Mouse (Mus musculus): ENCODE measurements around the gene Rps21. TPM values are rescaled to one million over a fixed set of nuclear protein-coding genes. Genes with fewer than 3 reads are reported as not detected.
A peak's percentile ranks its signal among the peaks of the same experiment; 100 is the strongest.

The Rps21 gene
- polyA plus RNA-seq, 1 experiment from 2014 or later = 560 TPM

DNA sequence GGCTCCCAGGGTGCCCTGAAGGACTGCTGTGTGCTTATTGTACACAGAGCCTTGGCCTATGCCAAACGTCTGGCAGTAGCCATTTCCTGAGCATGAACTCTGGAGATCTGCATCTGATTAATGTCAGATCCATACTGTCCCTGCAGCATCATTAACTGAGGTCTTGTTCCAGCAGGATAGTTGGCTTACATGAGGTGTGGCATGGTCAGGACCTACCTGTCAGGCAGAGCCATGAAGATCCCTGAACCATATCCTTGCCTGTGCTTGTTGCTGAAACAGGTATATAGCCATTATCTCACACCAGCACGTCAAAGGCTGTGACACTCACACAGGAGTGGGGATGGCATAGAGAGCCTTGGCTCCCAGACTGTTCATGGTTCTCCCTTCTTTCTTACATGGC is 10.8 kb downstream of the Rps21 start:
- H3K4me1 ChIP-seq = peaks cover 28% of the 10 kb centered on the region
- WGBS = 74% methylated on average over 2 of the region's 2 CpGs
- H3K27ac ChIP-seq = no peak overlapping the region; the same call in 1 of the 2 replicates
- H3K36me3 ChIP-seq (replicated peaks) = peaks cover 70% of the 10 kb centered on the region
- DNase-seq (ENCODE audit: extremely low spot score, low spot score) = no peak
- no peaks in the 10 kb centered on the region for H3K27me3 ChIP-seq (ENCODE audit: poor library complexity, severe bottlenecking)
- H3K4me3 ChIP-seq = no peak overlapping the region
- no peaks in the 10 kb centered on the region for H3K9me3 ChIP-seq

DNA sequence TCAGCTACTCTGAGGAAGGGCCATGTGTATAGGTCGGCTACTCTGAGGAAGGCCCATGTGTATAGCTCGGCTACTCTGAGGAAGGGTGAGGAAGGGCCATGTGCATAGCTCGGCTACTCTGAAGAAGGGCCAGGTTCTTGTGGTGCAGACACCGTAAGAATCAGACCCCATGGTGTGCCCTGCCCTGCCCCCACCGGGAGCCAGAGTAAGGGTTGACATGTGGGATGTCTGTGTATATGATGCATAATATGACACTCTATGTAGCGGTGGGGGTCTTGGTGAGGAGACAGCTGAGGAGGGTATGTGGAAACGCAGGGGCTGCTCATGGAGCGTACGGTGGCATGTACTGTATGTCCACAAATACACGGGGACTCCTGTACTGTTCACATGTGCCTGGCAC is 12.2 kb downstream of the Rps21 start:
- H3K27me3 ChIP-seq (ENCODE audit: poor library complexity, severe bottlenecking) = peaks cover 6% of the 10 kb centered on the region
- no peak overlapping the region for H3K27ac ChIP-seq
- peaks cover 56% of the 10 kb centered on the region for H3K36me3 ChIP-seq (replicated peaks)
- peaks cover 36% of the 10 kb centered on the region for H3K4me1 ChIP-seq
- no peak overlapping the region for H3K4me3 ChIP-seq
- no peak for DNase-seq (ENCODE audit: extremely low spot score, low spot score)
- H3K9me3 ChIP-seq = no peaks in the 10 kb centered on the region
- 89% methylated on average over 10 of the region's 10 CpGs for WGBS

DNA sequence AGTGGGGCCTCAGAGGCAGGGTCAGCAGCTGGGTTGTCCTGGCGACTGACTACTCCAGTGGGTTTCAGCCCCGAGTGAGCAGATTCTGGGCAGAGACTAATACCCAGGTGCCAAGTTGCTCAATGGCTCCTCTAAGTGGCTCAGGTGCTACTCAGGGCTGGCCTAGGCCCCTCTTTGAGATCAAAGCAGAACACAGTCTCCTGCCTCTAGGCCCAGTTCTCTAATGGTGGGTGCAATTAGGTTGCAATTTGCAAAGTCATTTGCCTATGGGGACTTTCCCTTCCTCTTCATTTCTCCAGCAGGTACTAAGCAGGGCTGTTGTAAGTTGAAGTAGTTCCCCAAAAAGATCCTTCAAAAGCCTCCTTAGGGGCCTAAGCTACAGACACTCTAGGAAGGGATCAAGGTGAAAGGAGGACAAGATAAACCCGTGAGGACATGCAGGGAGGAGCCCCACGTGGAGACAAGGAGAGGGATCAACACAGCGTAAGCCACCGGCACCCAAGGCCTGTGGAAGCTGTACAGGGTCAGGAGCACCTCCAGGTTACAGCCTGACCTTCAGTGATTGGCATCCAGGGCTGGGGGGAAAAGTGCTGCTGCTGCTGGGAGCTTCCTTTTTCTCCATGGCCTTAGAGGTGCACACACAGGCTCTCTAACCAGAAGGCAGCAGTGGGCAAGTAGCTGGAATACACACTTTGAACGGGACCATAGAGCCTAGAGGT is 13.5 kb downstream of the Rps21 start:
- peaks cover 19% of the 10 kb centered on the region for H3K27me3 ChIP-seq (ENCODE audit: poor library complexity, severe bottlenecking)
- H3K27ac ChIP-seq = no peak overlapping the region
- 86% methylated on average over 7 of the region's 7 CpGs for WGBS
- no peak overlapping the region for H3K4me3 ChIP-seq
- peaks cover 51% of the 10 kb centered on the region for H3K36me3 ChIP-seq (replicated peaks)
- no peaks in the 10 kb centered on the region for H3K9me3 ChIP-seq
- no peak for DNase-seq (ENCODE audit: extremely low spot score, low spot score)
- peaks cover 36% of the 10 kb centered on the region for H3K4me1 ChIP-seq

DNA sequence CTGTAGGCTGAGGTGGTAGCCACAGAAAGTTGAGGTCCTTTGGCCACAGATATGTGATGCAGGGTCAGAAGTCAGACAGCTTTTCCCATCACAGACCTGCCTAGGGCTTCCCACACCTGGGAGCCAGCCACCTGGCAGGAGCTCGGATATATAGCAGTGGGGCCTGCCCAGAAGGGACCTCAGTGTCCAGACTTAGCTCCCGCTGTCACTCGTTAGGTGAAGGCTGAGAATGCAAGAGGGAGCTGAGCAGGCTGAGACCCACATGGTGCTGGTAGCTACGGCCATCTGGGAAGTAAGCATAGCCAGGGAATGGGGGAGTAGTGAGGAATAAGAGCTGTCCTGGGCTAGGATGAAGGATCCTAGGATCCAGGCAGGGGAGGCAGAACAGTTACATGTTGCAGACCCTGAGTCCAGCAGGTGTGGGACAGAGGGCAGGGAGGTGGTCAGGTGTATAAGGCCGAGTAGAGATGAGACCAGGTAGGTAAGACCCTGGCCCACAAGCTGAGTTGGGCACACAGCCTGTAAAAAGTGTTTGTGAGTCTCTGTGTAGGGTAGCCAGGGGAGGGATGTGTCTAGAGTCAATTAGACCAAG is 14.7 kb downstream of the Rps21 start:
- peaks cover 42% of the 10 kb centered on the region for H3K36me3 ChIP-seq (replicated peaks)
- H3K27me3 ChIP-seq (ENCODE audit: poor library complexity, severe bottlenecking) = peaks cover 19% of the 10 kb centered on the region
- H3K4me3 ChIP-seq = peak overlapping the region; percentile 86
- 73% methylated on average over 5 of the region's 5 CpGs for WGBS
- H3K27ac ChIP-seq = no peak overlapping the region
- H3K9me3 ChIP-seq = no peaks in the 10 kb centered on the region
- DNase-seq (ENCODE audit: extremely low spot score, low spot score) = no peak
- peaks cover 47% of the 10 kb centered on the region for H3K4me1 ChIP-seq

DNA sequence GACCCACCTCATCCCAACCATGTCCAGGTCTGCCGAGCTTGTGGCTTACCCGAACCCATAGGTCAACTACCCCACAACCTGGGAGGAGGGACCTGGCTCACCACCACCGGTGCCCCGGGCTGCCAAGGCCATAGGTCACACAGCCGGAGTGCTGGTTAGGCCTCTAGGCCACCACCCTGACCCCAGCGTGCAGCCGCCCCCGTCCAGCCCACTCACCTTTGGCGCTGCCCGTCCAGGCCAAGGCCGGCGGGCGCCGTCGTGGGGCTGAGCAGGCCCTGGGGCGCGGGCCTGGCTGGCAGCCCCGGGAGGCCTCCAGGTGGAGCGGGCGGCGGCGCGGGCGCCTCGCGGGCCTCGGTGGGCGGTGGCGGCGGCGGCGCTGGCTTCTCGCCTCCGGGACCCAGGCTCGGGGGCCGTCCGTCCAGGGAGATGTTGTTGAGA is 15.7 kb downstream of the Rps21 start:
- no peaks in the 10 kb centered on the region for H3K9me3 ChIP-seq
- H3K27me3 ChIP-seq (ENCODE audit: poor library complexity, severe bottlenecking) = peaks cover 21% of the 10 kb centered on the region
- under 1% methylated on average over 36 of the region's 37 CpGs for WGBS
- H3K36me3 ChIP-seq (replicated peaks) = peaks cover 33% of the 10 kb centered on the region
- peak; percentile 44 for DNase-seq (ENCODE audit: extremely low spot score, low spot score)
- H3K4me1 ChIP-seq = peaks cover 47% of the 10 kb centered on the region
- H3K4me3 ChIP-seq = peak overlapping the region; percentile 86
- H3K27ac ChIP-seq = peak overlapping the region; percentile 93

DNA sequence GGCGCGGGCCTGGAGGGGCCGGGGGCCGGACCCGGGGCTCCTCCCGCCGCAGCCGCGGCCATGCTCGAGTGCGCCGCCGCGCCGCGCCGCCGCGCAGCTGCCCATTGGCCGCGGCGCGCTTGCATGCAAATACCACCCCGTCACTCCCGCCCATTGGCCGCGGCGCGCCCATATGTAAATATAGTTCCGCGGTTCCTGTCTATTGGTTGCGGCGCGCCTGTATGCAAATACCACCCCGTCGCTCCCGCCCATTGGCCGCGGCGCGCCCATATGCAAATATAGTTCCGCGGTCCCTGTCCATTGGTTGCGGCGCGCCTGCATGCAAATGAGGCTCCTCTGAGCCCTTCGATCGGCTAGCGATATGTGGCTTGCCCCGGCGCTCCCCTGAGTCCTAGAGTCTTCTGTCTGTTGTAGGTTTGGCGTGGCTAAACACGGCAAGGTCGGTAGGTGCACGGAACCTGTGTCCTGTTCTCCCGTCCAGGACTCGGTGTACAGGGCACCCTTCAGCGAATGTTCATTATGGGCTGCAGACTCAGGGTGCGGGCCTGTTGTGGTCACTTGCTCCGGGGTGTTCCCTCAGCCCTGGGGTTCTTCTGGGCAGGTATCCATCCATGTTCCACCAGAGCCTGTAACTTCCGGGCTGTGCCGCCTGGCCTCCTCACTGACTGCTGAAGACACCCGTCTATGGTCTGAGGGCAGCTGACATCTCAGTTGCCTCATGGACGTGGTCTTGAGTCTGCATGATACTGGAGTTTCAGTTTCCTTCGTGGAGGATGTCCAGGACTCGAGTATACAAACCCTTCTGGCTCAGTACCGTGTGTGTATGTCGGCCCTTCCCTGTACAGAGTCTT is 16.4 kb downstream of the Rps21 start, which contains the start of gene Cables2:
TSS of gene Cables2 (minus strand) at position 103 of the 851 bp plus-strand sequence.
- peaks cover 47% of the 10 kb centered on the region for H3K4me1 ChIP-seq
- H3K36me3 ChIP-seq (replicated peaks) = peaks cover 26% of the 10 kb centered on the region
- DNase-seq (ENCODE audit: extremely low spot score, low spot score) = peak; percentile 96
- H3K27me3 ChIP-seq (ENCODE audit: poor library complexity, severe bottlenecking) = peaks cover 27% of the 10 kb centered on the region
- peak within 1 kb of the TSS; percentile 93 for H3K27ac ChIP-seq
- WGBS = 7% methylated on average over 68 of the region's 68 CpGs
- H3K9me3 ChIP-seq = no peaks in the 10 kb centered on the region
- peak within 1 kb of the TSS; percentile 86 for H3K4me3 ChIP-seq

DNA sequence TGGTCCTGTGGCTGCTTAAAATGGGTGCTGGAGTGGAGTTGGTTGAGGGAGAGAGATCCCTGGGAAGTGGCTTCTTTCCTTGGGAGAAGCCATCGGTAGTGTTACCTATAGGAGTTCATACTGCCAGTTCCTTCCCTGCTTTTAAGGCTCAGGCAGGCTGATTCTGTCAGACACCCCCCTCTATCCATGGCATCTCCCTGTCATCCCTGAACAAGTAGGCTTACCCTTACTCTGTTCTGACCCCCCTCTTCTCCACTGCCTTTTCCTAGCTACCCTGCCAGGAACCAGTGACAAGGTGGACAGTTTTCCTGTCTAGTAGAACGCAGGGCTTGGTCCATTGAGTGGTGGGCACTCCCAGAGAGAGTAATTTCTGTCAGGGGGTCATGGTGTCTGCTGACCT is 17.3 kb downstream of the Rps21 start:
- H3K4me1 ChIP-seq = peaks cover 47% of the 10 kb centered on the region
- no peak overlapping the region for H3K27ac ChIP-seq
- 93% methylated on average over 2 of the region's 2 CpGs for WGBS
- no peak for DNase-seq (ENCODE audit: extremely low spot score, low spot score)
- H3K36me3 ChIP-seq (replicated peaks) = peaks cover 18% of the 10 kb centered on the region
- peaks cover 27% of the 10 kb centered on the region for H3K27me3 ChIP-seq (ENCODE audit: poor library complexity, severe bottlenecking)
- no peaks in the 10 kb centered on the region for H3K9me3 ChIP-seq
- no peak overlapping the region for H3K4me3 ChIP-seq

DNA sequence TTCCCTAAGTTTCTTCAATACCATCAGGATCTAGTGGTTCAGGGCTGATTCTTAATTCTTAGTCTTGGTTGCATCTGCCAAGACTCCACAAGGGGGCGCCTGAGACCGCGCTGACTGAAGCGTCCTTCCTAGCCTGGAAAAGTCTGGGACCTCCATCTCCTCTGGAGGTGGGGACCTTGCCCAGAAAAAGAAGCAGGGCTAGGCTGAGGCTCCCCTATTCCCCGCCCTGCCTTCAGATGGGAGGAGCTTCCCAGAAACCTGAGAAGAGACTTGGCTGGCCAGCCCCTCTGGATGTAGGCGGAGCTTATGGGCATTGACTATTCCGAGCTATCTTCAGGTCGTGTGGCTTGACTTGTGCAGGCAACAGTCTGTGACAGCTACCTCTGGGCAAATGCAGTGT is 18.7 kb downstream of the Rps21 start:
- Histone ChIP-seq H3K27me3 (ENCODE audit: poor library complexity, severe bottlenecking) (peaks cover 27% of the 10 kb centered on the region), H3K36me3 (replicated peaks) (peaks cover 6% of the 10 kb centered on the region), H3K27ac (peak overlapping the region; percentile 21; the same call in 1 of the 2 replicates), H3K4me3 (no peak overlapping the region; the same call in 1 of the 2 replicates), H3K9me3 (no peaks in the 10 kb centered on the region), H3K4me1 (peaks cover 41% of the 10 kb centered on the region)
- WGBS = under 1% methylated on average over 8 of the region's 8 CpGs
- peak; percentile 86 for DNase-seq (ENCODE audit: extremely low spot score, low spot score)

DNA sequence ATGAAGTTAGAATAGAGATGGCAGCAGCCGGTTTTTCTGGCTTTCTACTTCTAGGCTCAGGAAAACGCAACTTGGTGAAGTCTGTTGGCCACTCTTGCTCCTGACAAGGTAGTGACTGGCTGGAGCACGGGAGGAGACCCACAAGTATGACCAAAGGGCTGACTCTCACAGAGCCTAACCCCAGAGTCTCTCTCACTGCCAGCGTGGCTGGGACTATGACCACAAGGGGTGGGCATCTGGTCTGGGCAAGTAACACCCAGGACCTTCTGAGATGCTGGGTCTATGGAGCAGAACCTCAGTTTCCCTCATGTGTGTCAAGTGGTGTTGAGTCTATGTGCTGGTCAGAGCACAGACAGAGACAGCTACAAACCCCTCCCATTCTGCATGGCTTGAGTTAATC is 19.2 kb downstream of the Rps21 start:
- no peak for DNase-seq (ENCODE audit: extremely low spot score, low spot score)
- WGBS = 55% methylated on average over 4 of the region's 4 CpGs
- peaks cover 27% of the 10 kb centered on the region for H3K27me3 ChIP-seq (ENCODE audit: poor library complexity, severe bottlenecking)

DNA sequence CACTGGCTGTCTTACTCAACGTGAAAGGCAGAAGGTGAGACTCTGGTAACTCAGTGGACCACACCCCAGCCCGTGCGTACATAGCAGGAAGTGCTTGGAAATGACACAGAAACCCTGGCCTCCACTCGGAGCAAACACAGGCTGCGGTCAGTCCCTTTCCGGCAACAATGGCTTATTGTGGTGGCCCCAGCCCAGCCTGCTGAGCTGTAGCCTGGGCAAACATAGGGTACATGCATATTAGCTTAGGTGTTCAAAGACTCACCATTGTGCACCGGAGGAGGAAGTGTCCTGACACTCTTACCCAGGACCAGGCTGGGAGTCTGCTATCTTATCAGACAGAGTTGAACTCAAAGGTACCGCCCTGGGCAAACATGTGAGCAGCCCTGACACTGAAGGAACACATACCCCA is 19.7 kb downstream of the Rps21 start:
- no peak for DNase-seq (ENCODE audit: extremely low spot score, low spot score)
- Histone ChIP-seq H3K27me3 (ENCODE audit: poor library complexity, severe bottlenecking) (peaks cover 27% of the 10 kb centered on the region), H3K27ac (no peak overlapping the region), H3K4me1 (peaks cover 30% of the 10 kb centered on the region), H3K36me3 (replicated peaks) (no peaks in the 10 kb centered on the region), H3K4me3 (no peak overlapping the region), H3K9me3 (no peaks in the 10 kb centered on the region)
- WGBS = 72% methylated on average over 8 of the region's 8 CpGs

More for the DNA sequence above, 19.2 kb downstream of the Rps21 start:
- Histone ChIP-seq H3K4me3 (no peak overlapping the region), H3K36me3 (replicated peaks) (0 out of 2 replicates have a peak, but pooled peaks cover 2% of the 10 kb centered on the region), H3K9me3 (no peaks in the 10 kb centered on the region), H3K27ac (0 out of 2 replicates have a peak overlapping the region, but pooled peaks have one; percentile 21), H3K4me1 (peaks cover 35% of the 10 kb centered on the region)

DNA sequence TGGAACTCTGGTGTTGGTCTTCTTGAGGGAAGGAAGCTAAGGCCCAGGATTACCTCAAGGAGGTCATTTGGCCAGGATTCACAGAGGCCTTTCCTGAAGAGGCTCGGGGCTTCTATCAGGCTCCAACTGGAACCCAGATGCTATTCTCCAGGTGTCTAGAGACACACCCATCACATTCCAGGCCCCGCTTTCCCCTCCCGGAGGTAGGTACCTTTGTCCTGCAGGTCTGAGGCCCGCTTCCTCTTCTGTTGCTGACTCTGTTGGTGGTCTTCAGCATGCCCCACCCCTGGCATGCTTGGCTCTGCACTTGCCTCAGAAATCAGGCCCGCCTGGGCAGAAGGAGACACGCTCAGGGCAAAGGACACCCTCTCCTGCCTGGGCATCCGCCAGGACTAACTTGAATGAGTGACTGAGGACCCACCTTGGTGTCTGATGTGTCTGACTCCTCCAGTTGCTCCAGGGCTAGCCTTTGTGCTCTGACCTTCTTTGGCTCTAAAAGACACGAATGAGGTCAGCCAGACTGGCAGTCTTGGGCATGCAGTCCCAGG is 20.7 kb downstream of the Rps21 start:
- Histone ChIP-seq H3K4me3 (no peak overlapping the region), H3K4me1 (peaks cover 20% of the 10 kb centered on the region), H3K9me3 (no peaks in the 10 kb centered on the region), H3K27ac (no peak overlapping the region), H3K27me3 (ENCODE audit: poor library complexity, severe bottlenecking) (peaks cover 27% of the 10 kb centered on the region), H3K36me3 (replicated peaks) (no peaks in the 10 kb centered on the region)
- no peak for DNase-seq (ENCODE audit: extremely low spot score, low spot score)
- 68% methylated on average over 8 of the region's 8 CpGs for WGBS

DNA sequence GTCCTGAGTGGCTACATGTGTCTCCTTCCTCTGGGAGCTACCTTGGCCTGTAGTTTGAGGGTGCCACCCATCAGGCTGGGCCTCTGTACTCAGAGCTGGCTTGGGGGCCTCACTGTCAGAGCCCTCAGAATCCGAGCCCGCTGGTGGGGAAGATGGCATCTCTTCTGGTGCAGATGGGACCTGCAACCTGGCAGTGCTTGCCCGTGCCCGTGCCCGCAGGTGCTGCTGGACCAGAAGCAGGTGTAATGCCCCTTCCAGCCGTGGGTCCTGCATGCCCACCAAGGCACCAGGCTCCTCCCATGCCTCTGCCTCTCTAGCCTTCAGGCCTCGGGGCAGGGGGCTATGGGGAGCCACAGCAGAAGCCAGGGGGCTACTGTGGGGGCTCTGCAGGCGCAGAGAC is 22.1 kb downstream of the Rps21 start:
- peaks cover 12% of the 10 kb centered on the region for H3K4me1 ChIP-seq
- no peak for DNase-seq (ENCODE audit: extremely low spot score, low spot score)
- no peaks in the 10 kb centered on the region for H3K36me3 ChIP-seq (replicated peaks)
- no peaks in the 10 kb centered on the region for H3K9me3 ChIP-seq
- peaks cover 21% of the 10 kb centered on the region for H3K27me3 ChIP-seq (ENCODE audit: poor library complexity, severe bottlenecking)
- WGBS = 84% methylated on average over 8 of the region's 8 CpGs
- no peak overlapping the region for H3K4me3 ChIP-seq
- 0 out of 2 replicates have a peak overlapping the region, but pooled peaks have one; percentile 35 for H3K27ac ChIP-seq

Data from forebrain, embryonic 10.5 days (tissue).